Mouse (Mus musculus): Measurements from ENCODE around the gene Sh3bp5. TPM values are rescaled to one million over a fixed set of nuclear protein-coding genes. Genes with fewer than 3 reads are reported as not detected.

The Sh3bp5 gene
- total and polyA plus RNA-seq, 3 experiments, result 0.22 to 0.33 TPM; not detected in 1

DNA sequence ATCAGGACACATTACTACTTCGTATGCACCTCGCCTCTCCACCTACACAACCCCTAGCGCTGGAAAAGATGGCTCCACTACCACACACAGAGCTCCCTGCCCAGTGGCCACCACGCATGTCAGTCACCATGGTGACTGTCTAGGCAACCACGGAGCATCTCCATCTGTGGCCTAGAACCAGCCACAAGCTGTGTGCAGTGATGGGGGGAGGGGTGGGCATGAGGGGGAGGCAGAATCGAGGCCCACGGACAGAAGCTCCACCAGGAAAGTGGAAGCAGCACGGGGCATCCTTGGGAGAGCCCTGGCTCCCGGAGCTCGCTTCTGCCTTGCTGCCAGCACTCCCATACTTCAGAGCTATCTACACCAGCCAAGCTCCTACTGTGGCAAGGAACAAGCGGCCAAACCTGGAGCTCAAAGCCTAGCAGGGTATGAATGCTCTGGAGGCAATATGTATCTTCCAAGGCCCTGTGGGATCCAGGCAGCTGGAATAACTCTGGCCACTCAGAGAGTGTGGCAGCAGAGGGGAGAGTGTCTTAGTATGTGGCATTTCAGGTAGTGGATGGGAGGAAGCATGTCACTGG lies 52.3 kb downstream of the Sh3bp5 start:
- peaks cover 51% of the 10 kb centered on the region for H3K27me3 ChIP-seq (ENCODE audit: insufficient read depth, low read length)

DNA sequence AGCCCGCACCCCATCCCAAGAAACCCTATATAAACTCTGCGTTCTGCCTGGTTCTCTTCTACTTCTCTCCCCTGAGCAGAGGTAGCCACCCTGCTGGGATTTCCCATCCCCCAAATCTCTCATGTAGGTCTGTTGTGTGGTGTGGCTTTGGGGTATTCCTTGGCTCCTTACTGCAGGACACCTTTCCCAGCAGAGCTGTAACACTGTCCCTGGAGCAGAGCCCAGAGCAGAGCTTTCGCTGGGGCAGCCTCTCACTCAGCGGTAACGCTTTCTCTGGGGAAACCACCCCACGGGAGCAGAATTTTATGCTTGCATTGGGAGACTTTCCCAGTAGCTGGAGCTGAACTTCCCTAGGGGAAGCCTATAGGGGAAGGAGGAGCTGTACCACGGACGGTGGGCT lies 53.6 kb downstream of the Sh3bp5 start:
- H3K27me3 ChIP-seq (ENCODE audit: insufficient read depth, low read length), result peaks cover 39% of the 10 kb centered on the region
- ATAC-seq (ENCODE audit: extremely low read depth, insufficient number of reproducible peaks, low FRiP score, poor library complexity, severe bottlenecking), result no peak
- H3K4me3 ChIP-seq (ENCODE audit: low read depth, low read length), result no peak overlapping the region
- TF ChIP-seq POLR2AphosphoS5 (IDR thresholded peaks at IDR 0.05; ENCODE audit: insufficient replicate concordance, low read depth, low read length) (no peak), GATA1 (IDR thresholded peaks at IDR 0.05; ENCODE audit: borderline replicate concordance, low read length) (no peak), TAL1 (conservative IDR thresholded peaks at IDR 0.05; ENCODE audit: low read depth, low read length) (no peak), CTCF (IDR thresholded peaks at IDR 0.05; ENCODE audit: low read depth, low read length) (no peak), GATA2 (IDR thresholded peaks at IDR 0.05; ENCODE audit: borderline replicate concordance, low read depth, low read length) (no peak)
- H3K4me1 ChIP-seq (ENCODE audit: insufficient read depth, low read depth, low read length), result peaks cover 10% of the 10 kb centered on the region; the same call in 1 of the 2 replicates
- no peaks in the 10 kb centered on the region for H3K9me3 ChIP-seq (replicated peaks)
- H3K36me3 ChIP-seq (replicated peaks), result peaks cover 7% of the 10 kb centered on the region
- no peak for DNase-seq (ENCODE audit: low spot score)

More for the DNA sequence above, 52.3 kb downstream of the Sh3bp5 start:
- Histone ChIP-seq H3K9me3 (replicated peaks) (no peaks in the 10 kb centered on the region), H3K4me3 (ENCODE audit: low read depth, low read length) (no peak overlapping the region), H3K4me1 (ENCODE audit: insufficient read depth, low read depth, low read length) (peaks cover 10% of the 10 kb centered on the region; the same call in 1 of the 2 replicates), H3K36me3 (replicated peaks) (no peaks in the 10 kb centered on the region)
- DNase-seq (ENCODE audit: low spot score) (no peak), ATAC-seq (ENCODE audit: extremely low read depth, insufficient number of reproducible peaks, low FRiP score, poor library complexity, severe bottlenecking) (no peak)
- TF ChIP-seq GATA1 (IDR thresholded peaks at IDR 0.05; ENCODE audit: borderline replicate concordance, low read length) (no peak), TAL1 (conservative IDR thresholded peaks at IDR 0.05; ENCODE audit: low read depth, low read length) (no peak), GATA2 (IDR thresholded peaks at IDR 0.05; ENCODE audit: borderline replicate concordance, low read depth, low read length) (no peak), CTCF (IDR thresholded peaks at IDR 0.05; ENCODE audit: low read depth, low read length) (no peak)

DNA sequence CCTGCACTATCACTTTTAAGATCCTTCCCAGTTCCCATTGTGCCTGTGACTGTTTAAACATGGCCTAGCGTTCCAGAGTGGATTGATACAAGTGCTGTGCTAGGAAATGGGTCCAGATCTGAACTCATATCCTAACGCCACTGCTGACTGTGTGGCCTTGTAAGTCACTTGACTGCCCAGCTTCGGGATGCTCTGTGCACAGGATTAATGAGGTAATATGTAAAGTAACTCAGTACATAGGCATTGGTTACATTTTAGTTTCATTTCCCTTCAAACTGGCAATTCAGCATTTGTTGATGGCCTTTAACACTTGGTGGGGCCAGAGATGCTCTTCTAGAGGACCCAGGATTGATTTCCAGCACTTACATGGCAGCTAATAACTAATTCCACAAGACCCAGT lies 59.5 kb downstream of the Sh3bp5 start:
- ATAC-seq (ENCODE audit: extremely low read depth, insufficient number of reproducible peaks, low FRiP score, poor library complexity, severe bottlenecking) (no peak), DNase-seq (ENCODE audit: low spot score) (no peak)
- TF ChIP-seq TAL1 (conservative IDR thresholded peaks at IDR 0.05; ENCODE audit: low read depth, low read length) (no peak), GATA1 (IDR thresholded peaks at IDR 0.05; ENCODE audit: borderline replicate concordance, low read length) (no peak), CTCF (IDR thresholded peaks at IDR 0.05; ENCODE audit: low read depth, low read length) (no peak), POLR2AphosphoS5 (IDR thresholded peaks at IDR 0.05; ENCODE audit: insufficient replicate concordance, low read depth, low read length) (no peak), GATA2 (IDR thresholded peaks at IDR 0.05; ENCODE audit: borderline replicate concordance, low read depth, low read length) (no peak)
- 0 out of 2 replicates have a peak, but pooled peaks cover 3% of the 10 kb centered on the region for H3K4me1 ChIP-seq (ENCODE audit: insufficient read depth, low read depth, low read length)
- no peaks in the 10 kb centered on the region for H3K9me3 ChIP-seq (replicated peaks)
- H3K4me3 ChIP-seq (ENCODE audit: low read depth, low read length), result no peak overlapping the region
- peaks cover 58% of the 10 kb centered on the region for H3K36me3 ChIP-seq (replicated peaks)
- no peaks in the 10 kb centered on the region for H3K27me3 ChIP-seq (ENCODE audit: insufficient read depth, low read length)

DNA sequence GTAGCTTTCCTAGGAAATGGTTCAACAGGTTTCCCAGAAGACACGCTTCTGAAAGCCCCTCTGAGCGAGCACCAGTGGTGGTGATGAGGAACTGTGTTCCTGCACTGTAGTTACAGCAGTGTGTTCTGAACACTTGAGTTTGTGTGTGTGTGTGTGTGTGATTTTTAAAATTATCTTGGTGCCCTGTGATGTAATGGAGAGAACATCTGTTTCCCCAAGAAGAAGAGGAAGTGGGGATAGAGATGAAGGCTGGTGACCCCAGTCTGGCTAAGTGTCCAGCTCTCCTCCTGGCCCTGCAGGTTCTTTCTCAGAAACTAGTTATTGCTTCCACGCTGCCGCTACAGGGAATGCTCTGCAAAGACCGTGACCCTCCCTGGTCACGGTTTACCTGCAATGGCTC lies 61.5 kb downstream of the Sh3bp5 start:
- Histone ChIP-seq H3K9me3 (replicated peaks) (no peaks in the 10 kb centered on the region), H3K36me3 (replicated peaks) (peaks cover 77% of the 10 kb centered on the region), H3K27me3 (ENCODE audit: insufficient read depth, low read length) (no peaks in the 10 kb centered on the region), H3K4me3 (ENCODE audit: low read depth, low read length) (no peak overlapping the region), H3K4me1 (ENCODE audit: insufficient read depth, low read depth, low read length) (0 out of 2 replicates have a peak, but pooled peaks cover 3% of the 10 kb centered on the region)
- DNase-seq (ENCODE audit: low spot score) (no peak), ATAC-seq (ENCODE audit: extremely low read depth, insufficient number of reproducible peaks, low FRiP score, poor library complexity, severe bottlenecking) (no peak)
- TF ChIP-seq GATA1 (IDR thresholded peaks at IDR 0.05; ENCODE audit: borderline replicate concordance, low read length) (no peak), GATA2 (IDR thresholded peaks at IDR 0.05; ENCODE audit: borderline replicate concordance, low read depth, low read length) (no peak), POLR2AphosphoS5 (IDR thresholded peaks at IDR 0.05; ENCODE audit: insufficient replicate concordance, low read depth, low read length) (no peak), CTCF (IDR thresholded peaks at IDR 0.05; ENCODE audit: low read depth, low read length) (no peak), TAL1 (conservative IDR thresholded peaks at IDR 0.05; ENCODE audit: low read depth, low read length) (no peak)

DNA sequence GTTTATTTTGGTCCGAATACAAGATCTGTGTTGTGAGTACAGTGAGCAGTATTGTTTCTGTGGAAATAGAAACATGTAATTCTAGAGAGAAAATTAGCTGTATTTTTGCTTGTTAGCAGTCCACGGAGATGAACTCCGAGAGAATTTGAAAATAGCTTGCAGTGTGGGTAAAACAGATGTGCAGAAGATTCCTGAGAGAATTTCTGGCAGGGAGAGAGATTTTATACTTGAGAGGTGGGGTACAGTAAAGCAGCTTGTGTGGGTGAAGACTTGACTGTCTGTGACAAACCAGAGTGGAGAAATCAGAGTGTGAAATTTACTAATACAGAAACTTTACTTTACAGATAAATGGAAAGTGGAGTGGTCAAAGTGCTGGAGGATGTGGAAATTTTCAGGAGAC lies 66.5 kb downstream of the Sh3bp5 start:
- DNase-seq (ENCODE audit: low spot score), result no peak
- peaks cover 21% of the 10 kb centered on the region for H3K4me1 ChIP-seq (ENCODE audit: insufficient read depth, low read depth, low read length)
- H3K36me3 ChIP-seq (replicated peaks), result peaks cover 79% of the 10 kb centered on the region
- H3K9me3 ChIP-seq (replicated peaks), result no peaks in the 10 kb centered on the region
- ATAC-seq (ENCODE audit: extremely low read depth, insufficient number of reproducible peaks, low FRiP score, poor library complexity, severe bottlenecking), result no peak
- TF ChIP-seq TAL1 (conservative IDR thresholded peaks at IDR 0.05; ENCODE audit: low read depth, low read length), result no peak
- TF ChIP-seq GATA1 (IDR thresholded peaks at IDR 0.05; ENCODE audit: borderline replicate concordance, low read length), result no peak
- no peak for TF ChIP-seq CTCF (IDR thresholded peaks at IDR 0.05; ENCODE audit: low read depth, low read length)
- no peak for TF ChIP-seq GATA2 (IDR thresholded peaks at IDR 0.05; ENCODE audit: borderline replicate concordance, low read depth, low read length)
- TF ChIP-seq POLR2AphosphoS5 (IDR thresholded peaks at IDR 0.05; ENCODE audit: insufficient replicate concordance, low read depth, low read length), result no peak
- H3K27me3 ChIP-seq (ENCODE audit: insufficient read depth, low read length), result no peaks in the 10 kb centered on the region
- H3K4me3 ChIP-seq (ENCODE audit: low read depth, low read length), result no peak overlapping the region

DNA sequence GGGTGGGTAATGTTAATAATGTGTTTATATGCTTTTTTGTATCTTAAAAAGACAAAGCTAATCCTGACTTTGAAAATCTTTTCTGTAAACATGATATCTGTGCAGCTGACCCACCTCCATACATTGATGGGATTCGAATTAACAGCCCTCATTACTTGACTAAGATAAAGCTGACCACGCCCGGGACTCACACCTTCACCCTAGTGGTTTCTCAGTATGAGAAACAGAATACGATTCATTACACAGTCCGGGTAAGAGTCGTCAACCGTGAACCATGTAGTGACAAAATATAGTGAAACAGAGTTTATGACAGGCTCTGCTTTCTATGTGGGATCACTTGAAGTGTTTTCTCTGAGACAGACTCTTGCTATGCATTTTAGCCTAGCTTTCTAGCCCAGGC lies 67.9 kb downstream of the Sh3bp5 start:
- H3K9me3 ChIP-seq (replicated peaks), result no peaks in the 10 kb centered on the region
- TF ChIP-seq POLR2AphosphoS5 (IDR thresholded peaks at IDR 0.05; ENCODE audit: insufficient replicate concordance, low read depth, low read length) (no peak), TAL1 (conservative IDR thresholded peaks at IDR 0.05; ENCODE audit: low read depth, low read length) (no peak), CTCF (IDR thresholded peaks at IDR 0.05; ENCODE audit: low read depth, low read length) (no peak), GATA2 (IDR thresholded peaks at IDR 0.05; ENCODE audit: borderline replicate concordance, low read depth, low read length) (no peak), GATA1 (IDR thresholded peaks at IDR 0.05; ENCODE audit: borderline replicate concordance, low read length) (no peak)
- H3K4me1 ChIP-seq (ENCODE audit: insufficient read depth, low read depth, low read length), result peaks cover 23% of the 10 kb centered on the region
- DNase-seq (ENCODE audit: low spot score) (no peak), ATAC-seq (ENCODE audit: extremely low read depth, insufficient number of reproducible peaks, low FRiP score, poor library complexity, severe bottlenecking) (no peak)
- no peaks in the 10 kb centered on the region for H3K27me3 ChIP-seq (ENCODE audit: insufficient read depth, low read length)
- no peak overlapping the region for H3K4me3 ChIP-seq (ENCODE audit: low read depth, low read length)
- H3K36me3 ChIP-seq (replicated peaks), result peaks cover 77% of the 10 kb centered on the region

Data from G1E (cell line).